Mouse (Mus musculus) hindbrain, embryonic 10.5 days (tissue): ENCODE data around the gene Foxb2. TPM values are rescaled to one million over a fixed set of nuclear protein-coding genes. Genes with fewer than 3 reads are reported as not detected.
"Not testable (repeated sequence)": the region's sequence is repeated elsewhere in the genome, so short reads cannot be mapped to it uniquely, and the experiment has no call there.

Experiments
- DNase-seq: peaks from one replicate; pipeline ENCODE4 v3.0.0-alpha.2; 2017; ENCODE audit warnings: low spot score
- H3K27ac ChIP-seq: fragments of 300-500 bp; sonication (generic); 2 replicates; pipeline ENCODE4 v1.5.1; 2016; ENCODE audit warnings: mild to moderate bottlenecking, moderate library complexity
- H3K27me3 ChIP-seq: fragments of 300-500 bp; sonication (generic); 2 replicates; pipeline ENCODE4 v1.6.1; 2016; ENCODE audit warnings: mild to moderate bottlenecking; ENCODE audit not compliant: poor library complexity, insufficient read depth, severe bottlenecking
- H3K36me3 ChIP-seq: fragments of 300-500 bp; sonication (generic); 2 replicates; pipeline ENCODE4 v1.6.1; 2016; ENCODE audit warnings: mild to moderate bottlenecking, moderate library complexity
- H3K4me1 ChIP-seq: fragments of 300-500 bp; sonication (generic); replicated peaks from 2 replicates; pipeline ENCODE4 v1.6.1; 2016; ENCODE audit warnings: mild to moderate bottlenecking
- H3K4me3 ChIP-seq: fragments of 300-500 bp; sonication (generic); 2 replicates; pipeline ENCODE4 v1.5.1; 2016; ENCODE audit warnings: mild to moderate bottlenecking, moderate library complexity
- H3K9me3 ChIP-seq: fragments of 300-500 bp; sonication (generic); 2 replicates; pipeline ENCODE4 v1.6.1; 2016; ENCODE audit warnings: mild to moderate bottlenecking, moderate library complexity
- WGBS: fragments of 180-500 bp; shearing (Covaris S2); methylation state at CpG from one replicate; pipeline ENCODE4 v1.1.7; 2016; 5-methylcytosine and 5-hydroxymethylcytosine counted together
- polyA plus RNA-seq: library from polyadenylated mRNA; unstranded; fragments of >200 nt; fragmentation: Nextera tagmentation; extraction: Ambion mirVana; gene quantifications from 2 replicates; pipeline ENCODE4 v1.2.1, GENCODE M21; 2016

The Foxb2 gene
- polyA plus RNA-seq, 1 experiment from 2014 or later, result 0.26 TPM

- H3K4me1 ChIP-seq, result peaks cover 31% of the 10 kb centered on the region
- H3K27ac ChIP-seq, result no peak overlapping the region
- DNase-seq, result peak; percentile 44
- H3K4me3 ChIP-seq, result no peak overlapping the region
- no peaks in the 10 kb centered on the region for H3K36me3 ChIP-seq
- WGBS, result 1% methylated on average over 28 of the region's 28 CpGs
- peaks cover 96% of the 10 kb centered on the region for H3K27me3 ChIP-seq
- H3K9me3 ChIP-seq, result no peaks in the 10 kb centered on the region
Measured at GRCm38 (mm10) chr19:16870501-16871191, 3.0 kb downstream of the Foxb2 start.

DNA sequence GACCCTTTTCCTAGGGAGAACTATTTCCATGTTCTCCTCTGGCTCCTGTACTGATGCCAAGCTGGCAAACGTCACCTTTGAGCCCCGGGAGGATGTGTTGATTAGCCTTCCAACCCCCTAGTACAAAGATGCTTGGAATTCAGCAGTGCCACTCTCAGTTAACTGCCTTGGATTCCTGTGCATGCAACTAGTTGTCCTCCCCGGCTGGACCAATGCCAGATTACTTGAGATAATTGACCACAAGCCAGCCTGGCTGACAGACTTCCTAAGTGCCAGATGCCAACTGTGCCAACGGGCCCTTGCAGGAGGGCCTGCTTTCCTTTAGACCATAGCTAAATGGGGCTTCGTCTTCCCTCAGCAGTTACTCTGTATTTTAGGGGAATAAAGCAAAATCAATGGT lies 5.1 kb downstream of the Foxb2 start:
- no peak for DNase-seq
- Histone ChIP-seq H3K4me3 (no peak overlapping the region), H3K4me1 (peaks cover 15% of the 10 kb centered on the region), H3K9me3 (no peaks in the 10 kb centered on the region), H3K27ac (no peak overlapping the region), H3K27me3 (peaks cover 80% of the 10 kb centered on the region), H3K36me3 (no peaks in the 10 kb centered on the region)
- 38% methylated on average over 5 of the region's 5 CpGs for WGBS

- H3K4me1 ChIP-seq, result no peaks in the 10 kb centered on the region
- H3K27me3 ChIP-seq, result no peaks in the 10 kb centered on the region; the same call in none of the 2 replicates
- WGBS, result 61% methylated on average over 4 of the region's 4 CpGs
Measured at GRCm38 (mm10) chr19:16858646-16859045, 15.0 kb downstream of the Foxb2 start.

DNA sequence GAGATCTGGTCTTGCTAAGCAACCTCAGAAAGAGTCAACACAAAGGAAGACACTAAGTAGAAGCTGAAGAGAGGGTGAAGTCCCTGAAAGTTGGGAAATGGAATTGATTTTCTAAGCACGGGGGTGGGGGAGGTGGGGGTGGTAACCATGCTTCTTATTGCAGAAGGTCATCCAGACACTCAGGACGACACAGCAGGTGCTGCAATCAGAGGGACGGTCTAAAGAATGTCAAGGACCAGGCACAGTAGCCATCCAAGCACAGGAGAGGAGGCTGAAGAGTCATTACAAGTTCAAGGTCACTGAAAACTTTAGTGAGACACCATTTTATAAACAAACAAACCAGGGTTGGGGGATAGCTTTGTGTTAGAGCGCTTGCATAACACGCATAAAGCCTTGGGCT lies 16.9 kb downstream of the Foxb2 start:
- Histone ChIP-seq H3K27ac (no peak overlapping the region), H3K27me3 (no peaks in the 10 kb centered on the region; the same call in none of the 2 replicates), H3K9me3 (no peaks in the 10 kb centered on the region), H3K4me1 (no peaks in the 10 kb centered on the region), H3K36me3 (no peaks in the 10 kb centered on the region), H3K4me3 (no peak overlapping the region)
- DNase-seq, result no peak
- WGBS, result 72% methylated on average over 5 of the region's 5 CpGs

More at GRCm38 (mm10) chr19:16858646-16859045, 15.0 kb downstream of the Foxb2 start:
- Histone ChIP-seq H3K27ac (no peak overlapping the region), H3K36me3 (no peaks in the 10 kb centered on the region), H3K9me3 (no peaks in the 10 kb centered on the region), H3K4me3 (no peak overlapping the region)
- no peak for DNase-seq

GRCm38 (mm10) chr19:16844091-16844490 lies 29.5 kb downstream of the Foxb2 start:
- H3K4me1 ChIP-seq, H3K27me3 ChIP-seq, H3K27ac ChIP-seq, H3K9me3 ChIP-seq, DNase-seq, H3K36me3 ChIP-seq, H3K4me3 ChIP-seq: not testable (repeated sequence)
- 92% methylated on average over 2 of the region's 2 CpGs for whole genome bisulfite sequencing

DNA sequence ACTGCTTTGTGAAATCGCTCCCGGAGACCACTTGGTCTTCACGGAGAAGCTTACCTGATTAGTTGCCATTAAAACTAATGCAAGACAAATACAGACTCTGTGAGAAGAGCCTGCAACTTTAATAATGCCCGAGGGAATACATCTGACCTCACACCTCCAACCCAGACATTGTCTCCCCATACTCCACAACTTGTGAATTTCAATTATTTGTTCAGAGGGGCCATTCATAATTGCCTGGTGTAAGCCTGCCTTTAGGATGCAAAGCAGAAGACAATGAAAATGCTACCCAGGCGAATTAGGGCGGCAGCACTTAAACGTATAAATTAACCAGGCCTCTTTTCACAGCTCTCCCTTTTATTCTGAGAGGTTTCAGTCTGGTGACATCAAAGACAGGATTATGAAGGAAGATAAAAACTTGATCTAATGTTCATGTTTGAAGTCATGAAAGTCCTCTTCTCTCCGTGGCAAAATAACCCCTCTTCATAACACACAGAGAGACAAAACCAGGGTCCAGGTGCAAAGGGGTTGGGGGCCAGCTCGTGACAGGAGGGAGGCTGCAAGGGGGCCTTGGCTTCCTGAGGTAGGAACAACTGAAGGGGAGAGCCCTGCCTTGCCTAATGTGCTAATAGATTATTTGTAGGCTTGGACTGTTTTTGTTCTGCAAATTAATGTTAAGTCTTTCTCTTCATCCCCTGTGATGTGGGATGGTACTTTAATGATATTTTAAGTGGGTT lies 31.9 kb downstream of the Foxb2 start:
- Histone ChIP-seq H3K4me3 (no peak overlapping the region), H3K27me3 (no peaks in the 10 kb centered on the region), H3K27ac (no peak overlapping the region), H3K36me3 (no peaks in the 10 kb centered on the region), H3K4me1 (peaks cover 6% of the 10 kb centered on the region; the same call in 1 of the 2 replicates), H3K9me3 (no peaks in the 10 kb centered on the region)
- DNase-seq, result no peak
- WGBS, result 31% methylated on average over 9 of the region's 9 CpGs

DNA sequence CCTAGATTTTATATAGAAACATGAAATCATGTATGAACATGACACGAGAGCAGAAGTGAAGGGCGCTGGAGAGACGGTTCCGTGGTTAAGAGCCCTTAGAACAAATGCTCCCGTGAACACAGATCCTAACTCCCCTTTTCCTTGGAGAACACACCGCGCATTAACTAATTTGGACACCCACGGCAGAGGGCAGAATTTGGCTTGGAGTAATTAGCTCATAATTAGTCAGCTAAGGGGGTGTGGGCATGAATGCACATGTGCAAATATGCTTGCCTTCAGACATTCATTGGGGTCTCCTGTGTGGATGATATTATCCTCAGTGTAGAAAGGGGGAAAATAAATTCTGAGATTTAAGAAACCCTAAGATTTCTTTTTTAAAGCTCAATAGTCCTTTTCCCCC lies 32.6 kb downstream of the Foxb2 start:
- peaks cover 6% of the 10 kb centered on the region; the same call in 1 of the 2 replicates for H3K4me1 ChIP-seq
- no peaks in the 10 kb centered on the region for H3K27me3 ChIP-seq
- DNase-seq, result no peak
- H3K27ac ChIP-seq, result no peak overlapping the region
- no peak overlapping the region for H3K4me3 ChIP-seq
- no peaks in the 10 kb centered on the region for H3K9me3 ChIP-seq
- 87% methylated on average over 8 of the region's 8 CpGs for WGBS
- H3K36me3 ChIP-seq, result no peaks in the 10 kb centered on the region

DNA sequence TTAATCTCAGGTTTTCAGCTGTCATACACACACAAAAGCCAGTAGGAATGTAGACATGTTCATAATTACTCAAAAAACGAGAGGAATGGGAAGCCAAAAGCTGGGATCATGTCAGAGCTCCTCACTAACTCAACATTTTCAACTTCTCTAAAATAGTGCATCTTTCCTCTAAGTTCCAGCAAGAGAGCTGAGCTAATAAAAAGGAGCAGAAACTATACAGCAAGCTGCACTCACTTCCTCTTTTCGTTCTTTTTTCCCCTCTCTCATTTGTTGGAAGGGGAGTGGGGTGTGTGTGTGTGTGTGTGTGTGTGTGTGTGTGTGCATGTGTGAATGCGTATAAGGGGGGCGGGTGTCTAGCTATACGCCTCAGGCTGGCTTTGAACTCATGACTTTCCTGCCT lies 45.9 kb downstream of the Foxb2 start:
- Histone ChIP-seq H3K27me3 (no peaks in the 10 kb centered on the region), H3K4me1 (no peaks in the 10 kb centered on the region), H3K27ac (no peak overlapping the region), H3K9me3 (no peaks in the 10 kb centered on the region), H3K4me3 (no peak overlapping the region), H3K36me3 (no peaks in the 10 kb centered on the region)
- DNase-seq, result no peak
- WGBS, result 80% methylated on average over 5 of the region's 5 CpGs

- 65% methylated on average over 5 of the region's 5 CpGs for WGBS
- DNase-seq, result no peak
- no peaks in the 10 kb centered on the region for H3K27me3 ChIP-seq
- no peak overlapping the region for H3K27ac ChIP-seq
- no peak overlapping the region for H3K4me3 ChIP-seq
- no peaks in the 10 kb centered on the region for H3K36me3 ChIP-seq
- no peaks in the 10 kb centered on the region for H3K9me3 ChIP-seq
- no peaks in the 10 kb centered on the region for H3K4me1 ChIP-seq
Measured at GRCm38 (mm10) chr19:16825228-16825627, 48.4 kb downstream of the Foxb2 start.

Other genes starting within 250 kb of the Foxb2 start
- gene Vps13a, start 92.9 kb downstream of the Foxb2 start, polyA plus RNA-seq, result 7.5 and 9.6 TPM in 2 replicates
- gene Prune2, start 82.3 kb upstream of the Foxb2 start, polyA plus RNA-seq, result 1.7 and 1.9 TPM in 2 replicates